Mouse (Mus musculus): ENCODE results near the gene Ctbs.

- TF ChIP-seq CTCF (IDR thresholded peaks at IDR 0.05; ENCODE audit: extremely low read depth, insufficient read depth, low read length): no peak
- no peak for TF ChIP-seq POLR2A (IDR thresholded peaks at IDR 0.05; ENCODE audit: extremely low read depth, insufficient read depth, low read length)
Observed at GRCm38 (mm10) chr3:146472657-146473056, 23.1 kb downstream of the Ctbs start.

Measured in cortical plate, adult 2 months (tissue).